Mouse (Mus musculus) urinary bladder, adult 2 months (tissue): ENCODE data around the gene Dhx8. TPM values are rescaled to one million over a fixed set of nuclear protein-coding genes. Genes with fewer than 3 reads are reported as not detected.

Experiments used
- DNase-seq: peaks from one replicate; pipeline ENCODE4 v3.0.0; 2022; ENCODE audit warnings: low spot score
- polyA plus RNA-seq: library from polyadenylated mRNA; depleted of rRNA; stranded (reverse); fragments of >200 nt; gene quantifications from 2 replicates; pipeline ENCODE4 v1.2.3, GENCODE M21; 2012; rRNA removed

Dhx8 gene
- polyA plus RNA-seq, 1 experiment, result 14.7 TPM

- no peak for DNase-seq
These were observed 65.4 kb downstream of the Dhx8 start for GRCm38 (mm10) chr11:101798083-101798482.

GRCm38 (mm10) chr11:101801386-101801785 lies 68.7 kb downstream of the Dhx8 start:
- DNase-seq, result no peak

- DNase-seq, result no peak
These were observed 72.5 kb downstream of the Dhx8 start for GRCm38 (mm10) chr11:101805113-101805704.

GRCm38 (mm10) chr11:101806741-101807140 lies 74.0 kb downstream of the Dhx8 start:
- DNase-seq, result no peak

- no peak for DNase-seq
These were observed 74.5 kb downstream of the Dhx8 start for GRCm38 (mm10) chr11:101807266-101807665.

- DNase-seq, result no peak
These were observed 76.5 kb downstream of the Dhx8 start for GRCm38 (mm10) chr11:101809060-101809828.

GRCm38 (mm10) chr11:101813259-101813658 lies 80.5 kb downstream of the Dhx8 start:
- DNase-seq, result peak; percentile 65

GRCm38 (mm10) chr11:101814375-101815102 lies 81.8 kb downstream of the Dhx8 start:
- peak; percentile 68 for DNase-seq

- no peak for DNase-seq
These were observed 82.7 kb downstream of the Dhx8 start for GRCm38 (mm10) chr11:101815103-101816085.

Other genes with a start within 250 kb of the Dhx8 start
- gene Brca1, start 181.0 kb upstream of the Dhx8 start, polyA plus RNA-seq, result 0.43 and 0.59 TPM in 2 replicates
- 85.6 and 91.1 TPM in 2 replicates for gene Nbr1, start 180.8 kb upstream of the Dhx8 start, polyA plus RNA-seq
- gene Tmem106a, start 150.7 kb upstream of the Dhx8 start, polyA plus RNA-seq, result 31.8 and 34.3 TPM in 2 replicates
- not detected in 2 replicates for gene Gm11634, start 133.7 kb upstream of the Dhx8 start, polyA plus RNA-seq
- 34.4 and 37.5 TPM in 2 replicates for gene Rdm1, start 105.7 kb upstream of the Dhx8 start, polyA plus RNA-seq
- gene Arl4d, start 67.4 kb upstream of the Dhx8 start, polyA plus RNA-seq, result 41.9 and 52.2 TPM in 2 replicates
- 0.44 and 0.65 TPM in 2 replicates for gene Etv4, start 52.5 kb downstream of the Dhx8 start, polyA plus RNA-seq
- 2.8 and 2.9 TPM in 2 replicates for gene Meox1, start 161.5 kb downstream of the Dhx8 start, polyA plus RNA-seq
- 0.03 TPM in 1 of 2 replicates, not detected in the other for gene Sost, start 234.1 kb downstream of the Dhx8 start, polyA plus RNA-seq